Mouse (Mus musculus): ENCODE data around the gene Psmg3. TPM values are rescaled to one million over a fixed set of nuclear protein-coding genes. Genes with fewer than 3 reads are reported as not detected.

Psmg3 gene
- polyA plus RNA-seq, 1 experiment from 2014 or later, result 81.9 TPM

- 23% methylated on average over 11 of the region's 11 CpGs for WGBS
- no peaks in the 10 kb centered on the region for H3K9me3 ChIP-seq
Measured at GRCm38 (mm10) chr5:139792159-139792775, 34.4 kb downstream of the Psmg3 start.

GRCm38 (mm10) chr5:139791227-139792158 lies 35.2 kb downstream of the Psmg3 start, which contains the start of gene Mafk:
Mafk (plus strand) TSS chr5:139791513.
- under 1% methylated on average over 85 of the region's 92 CpGs for WGBS
- Histone ChIP-seq H3K36me3 (no peaks in the 10 kb centered on the region), H3K4me2 (replicated peaks) (peak within 1 kb of the TSS; percentile 99), H3K9ac (replicated peaks) (peak within 1 kb of the TSS; percentile 74), H3K4me3 (replicated peaks) (peak within 1 kb of the TSS; percentile 70), H3K27ac (peak within 1 kb of the TSS; percentile 44), H3K27me3 (peaks cover 25% of the 10 kb centered on the region), H3K9me3 (no peaks in the 10 kb centered on the region), H3K4me1 (replicated peaks) (peaks cover 36% of the 10 kb centered on the region)
- peak; percentile 90 for ATAC-seq

More at GRCm38 (mm10) chr5:139792159-139792775, 34.4 kb downstream of the Psmg3 start:
- Histone ChIP-seq H3K27me3 (peaks cover 25% of the 10 kb centered on the region), H3K27ac (no peak overlapping the region), H3K4me3 (replicated peaks) (peak overlapping the region; percentile 70), H3K36me3 (no peaks in the 10 kb centered on the region), H3K9ac (replicated peaks) (peak overlapping the region; percentile 74), H3K4me2 (replicated peaks) (peak overlapping the region; percentile 99), H3K4me1 (replicated peaks) (peaks cover 44% of the 10 kb centered on the region)
- ATAC-seq, result no peak

- ATAC-seq, result no peak
- Histone ChIP-seq H3K9me3 (no peaks in the 10 kb centered on the region), H3K4me2 (replicated peaks) (no peak overlapping the region), H3K9ac (replicated peaks) (no peak overlapping the region), H3K36me3 (no peaks in the 10 kb centered on the region), H3K27ac (no peak overlapping the region), H3K4me3 (replicated peaks) (no peak overlapping the region), H3K27me3 (peaks cover 15% of the 10 kb centered on the region), H3K4me1 (replicated peaks) (peaks cover 22% of the 10 kb centered on the region)
- 60% methylated on average over 4 of the region's 4 CpGs for WGBS
Measured at GRCm38 (mm10) chr5:139789466-139789865, 37.2 kb downstream of the Psmg3 start.

GRCm38 (mm10) chr5:139781406-139781805 lies 45.3 kb downstream of the Psmg3 start:
- H3K27me3 ChIP-seq, result no peaks in the 10 kb centered on the region
- WGBS, result 87% methylated on average over 8 of the region's 8 CpGs
- no peaks in the 10 kb centered on the region for H3K4me1 ChIP-seq (replicated peaks)
- no peaks in the 10 kb centered on the region for H3K36me3 ChIP-seq
- no peak overlapping the region for H3K27ac ChIP-seq
- no peak for ATAC-seq
- H3K9ac ChIP-seq (replicated peaks), result no peak overlapping the region
- no peak overlapping the region for H3K4me3 ChIP-seq (replicated peaks)
- H3K9me3 ChIP-seq, result no peaks in the 10 kb centered on the region
- no peak overlapping the region for H3K4me2 ChIP-seq (replicated peaks)

- Histone ChIP-seq H3K36me3 (peaks cover 22% of the 10 kb centered on the region), H3K4me2 (replicated peaks) (no peak overlapping the region), H3K27me3 (no peaks in the 10 kb centered on the region), H3K9ac (replicated peaks) (no peak overlapping the region), H3K4me3 (replicated peaks) (no peak overlapping the region), H3K4me1 (replicated peaks) (peaks cover 12% of the 10 kb centered on the region), H3K27ac (no peak overlapping the region), H3K9me3 (no peaks in the 10 kb centered on the region)
- no peak for ATAC-seq
- 89% methylated on average over 5 of the region's 5 CpGs for WGBS
Measured at GRCm38 (mm10) chr5:139776966-139777365, 49.7 kb downstream of the Psmg3 start.

- Histone ChIP-seq H3K4me1 (replicated peaks) (peaks cover 12% of the 10 kb centered on the region), H3K9me3 (no peaks in the 10 kb centered on the region), H3K9ac (replicated peaks) (peak within 1 kb of the TSS; percentile 89), H3K27me3 (no peaks in the 10 kb centered on the region), H3K4me3 (replicated peaks) (peak within 1 kb of the TSS; percentile 95), H3K27ac (peak within 1 kb of the TSS; percentile 45), H3K36me3 (peaks cover 38% of the 10 kb centered on the region), H3K4me2 (replicated peaks) (peak within 1 kb of the TSS; percentile 82)
- under 1% methylated on average over 53 of the region's 55 CpGs for WGBS
- peak; percentile 91 for ATAC-seq
Measured at GRCm38 (mm10) chr5:139775216-139775926, 51.3 kb downstream of the Psmg3 start, which contains the start of gene Ints1. Ints1 (minus strand) TSS chr5:139775674.

Other genes starting within 250 kb of the Psmg3 start
- gene Micall2, start 90.5 kb downstream of the Psmg3 start, polyA plus RNA-seq (2015; fragmentation: Nextera tagmentation; extraction: Ambion mirVana), result 7.5 and 8.9 TPM in 2 replicates
- gene Ints1, start 51.2 kb downstream of the Psmg3 start, polyA plus RNA-seq (2015; fragmentation: Nextera tagmentation; extraction: Ambion mirVana), result 24.0 and 28.9 TPM in 2 replicates
- gene Mafk, start 35.4 kb downstream of the Psmg3 start, polyA plus RNA-seq (2015; fragmentation: Nextera tagmentation; extraction: Ambion mirVana), result 15.4 TPM in 2 replicates
- 0.19 and 0.35 TPM in 2 replicates for gene Tmem184a, start 7.0 kb downstream of the Psmg3 start, polyA plus RNA-seq (2015; fragmentation: Nextera tagmentation; extraction: Ambion mirVana)
- not detected in 2 replicates for gene Gm26938, start 478 bp downstream of the Psmg3 start, polyA plus RNA-seq (2015; fragmentation: Nextera tagmentation; extraction: Ambion mirVana)
- gene Elfn1, start 81.1 kb upstream of the Psmg3 start, polyA plus RNA-seq (2015; fragmentation: Nextera tagmentation; extraction: Ambion mirVana), result 0.80 and 1.1 TPM in 2 replicates